Mouse (Mus musculus) embryo, embryonic 11.5 days (tissue): Measurements from ENCODE around the gene Mdm2.
"Not testable (repeated sequence)": the region's sequence is repeated elsewhere in the genome, so short reads cannot be mapped to it uniquely, and the experiment has no call there.

Source experiments
- DNase-seq: peaks from one replicate; pipeline ENCODE4 v3.0.0-alpha.2; 2012; ENCODE audit warnings: low read depth, low spot score

Gene Mdm2

DNA sequence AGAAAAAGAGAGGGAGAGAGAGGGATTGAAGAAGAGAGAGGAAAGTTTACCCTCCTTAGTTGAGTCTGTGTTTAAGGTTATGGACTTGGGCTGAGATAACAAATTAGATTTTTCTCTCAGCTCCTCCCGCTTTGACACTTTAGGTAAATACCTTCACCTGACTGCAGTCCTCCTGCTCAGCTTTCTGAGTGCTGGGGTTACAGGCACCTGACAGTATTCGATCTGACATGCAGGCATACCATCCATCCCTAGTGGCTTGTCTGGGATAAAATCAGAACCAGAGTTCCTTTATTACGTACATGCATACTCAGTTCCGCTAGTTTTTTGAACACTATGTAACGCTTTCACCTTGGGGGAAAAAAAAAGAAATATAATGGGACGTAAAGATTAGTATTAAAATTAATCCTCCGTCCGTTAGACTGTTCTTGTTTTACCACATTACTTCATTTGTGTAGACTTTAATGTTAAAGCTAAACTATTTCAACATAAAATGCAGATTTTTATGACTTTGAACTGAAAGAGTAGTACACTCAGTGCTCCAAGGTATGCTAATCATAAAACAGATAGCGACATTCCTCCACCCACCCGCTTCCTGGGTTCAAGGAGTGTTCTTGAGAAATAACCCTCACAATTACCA, 38.6 kb upstream of the Mdm2 start:
- DNase-seq = no peak

DNA sequence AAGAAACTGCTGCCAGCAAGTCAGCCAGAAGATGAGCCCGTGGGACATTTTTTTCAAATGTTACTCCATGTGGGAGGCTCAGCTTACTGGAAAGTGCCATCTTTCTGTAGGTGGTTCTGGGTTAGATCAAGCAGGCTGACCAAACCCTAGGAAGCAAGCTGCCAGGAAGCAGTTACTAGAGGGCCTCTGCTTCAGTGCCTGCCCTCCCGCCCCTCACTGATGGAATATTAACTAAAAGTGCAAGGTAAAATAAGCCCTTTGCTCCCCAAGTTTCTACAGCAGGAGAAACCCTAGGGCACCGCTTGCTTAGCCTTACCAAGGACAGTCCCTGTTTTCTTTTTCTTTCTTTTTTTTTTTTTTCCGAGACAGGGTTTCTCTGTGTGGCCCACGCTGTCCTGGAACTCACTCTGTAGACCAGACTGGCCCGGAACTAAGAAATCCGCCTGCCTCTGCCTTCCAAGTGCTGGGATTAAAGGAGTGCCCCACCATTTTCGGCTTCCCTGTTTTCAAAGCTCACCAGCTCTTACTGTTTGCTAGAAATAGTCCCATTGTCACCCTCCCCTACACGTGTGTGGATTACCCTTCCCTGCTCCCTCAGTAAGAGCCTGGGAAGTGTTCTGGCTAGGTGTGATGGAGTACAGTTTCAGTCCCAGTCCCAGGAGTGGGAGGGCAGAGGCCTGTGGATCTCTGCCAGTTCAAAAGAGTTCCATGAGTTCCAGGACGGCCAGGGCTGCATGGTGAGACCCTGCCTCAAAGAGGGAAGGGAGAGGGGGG, 37.9 kb upstream of the Mdm2 start:
- no peak for DNase-seq

GRCm38 (mm10) chr10:117747711-117748110, 37.2 kb upstream of the Mdm2 start:
- no peak for DNase-seq

DNA sequence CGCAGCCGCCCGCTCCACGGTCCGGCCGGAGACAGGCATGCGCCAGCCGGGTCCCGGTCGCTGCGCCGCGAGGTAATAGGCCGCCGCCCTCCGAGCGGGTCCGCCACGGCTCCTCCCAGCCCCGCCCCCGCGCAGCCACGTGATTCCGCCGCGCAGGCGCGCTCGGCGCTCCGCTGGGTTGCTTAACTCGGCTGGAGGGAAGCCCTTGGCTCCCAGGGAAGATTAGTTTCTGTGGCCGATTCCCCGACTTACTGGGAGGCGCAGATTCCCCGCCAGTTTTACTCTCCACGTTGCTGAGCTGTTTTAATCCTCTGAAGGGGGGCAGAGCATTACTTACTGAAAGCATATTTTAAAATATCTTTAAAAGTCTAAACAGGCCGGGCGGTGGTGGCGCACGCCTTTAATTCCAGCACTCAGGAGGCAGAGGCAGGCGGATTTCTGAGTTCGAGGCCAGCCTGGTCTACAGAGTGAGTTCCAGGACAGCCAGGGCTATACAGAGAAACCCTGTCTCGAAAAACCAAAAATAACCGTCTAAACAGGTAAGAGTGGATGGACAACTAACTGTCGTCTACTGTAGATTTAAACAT, 35.8 kb upstream of the Mdm2 start, which contains the start of gene Slc35e3:
Gene Slc35e3, minus strand, starts transcription at position 69 of the 587 bp plus-strand sequence.
- peak; percentile 87 for DNase-seq

GRCm38 (mm10) chr10:117745570-117746296, 35.2 kb upstream of the Mdm2 start:
- not testable (repeated sequence) for DNase-seq

GRCm38 (mm10) chr10:117743917-117744316, 33.4 kb upstream of the Mdm2 start:
- no peak for DNase-seq

DNA sequence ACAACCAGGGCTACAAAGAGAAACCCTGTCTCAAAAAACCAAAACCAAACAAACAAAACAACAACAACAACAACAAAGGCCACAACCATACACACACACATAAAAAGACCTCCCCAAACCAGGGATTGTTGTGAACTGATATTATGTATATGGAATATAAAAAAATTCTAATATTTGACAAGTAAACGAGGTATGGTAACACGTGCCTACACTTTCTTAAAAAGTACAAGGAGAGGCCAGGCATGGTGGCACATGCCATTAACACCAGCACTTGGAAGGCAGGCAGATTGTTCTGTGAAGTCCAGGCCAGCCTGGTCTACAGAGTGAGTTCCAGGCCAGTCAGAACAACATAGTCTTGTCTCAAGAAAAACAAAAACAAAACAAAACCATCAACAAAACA, 32.6 kb upstream of the Mdm2 start:
- DNase-seq = no peak

GRCm38 (mm10) chr10:117742618-117743017, 32.1 kb upstream of the Mdm2 start:
- no peak for DNase-seq

- no peak for DNase-seq
Measured at GRCm38 (mm10) chr10:117741698-117742475, 31.3 kb upstream of the Mdm2 start.

DNA sequence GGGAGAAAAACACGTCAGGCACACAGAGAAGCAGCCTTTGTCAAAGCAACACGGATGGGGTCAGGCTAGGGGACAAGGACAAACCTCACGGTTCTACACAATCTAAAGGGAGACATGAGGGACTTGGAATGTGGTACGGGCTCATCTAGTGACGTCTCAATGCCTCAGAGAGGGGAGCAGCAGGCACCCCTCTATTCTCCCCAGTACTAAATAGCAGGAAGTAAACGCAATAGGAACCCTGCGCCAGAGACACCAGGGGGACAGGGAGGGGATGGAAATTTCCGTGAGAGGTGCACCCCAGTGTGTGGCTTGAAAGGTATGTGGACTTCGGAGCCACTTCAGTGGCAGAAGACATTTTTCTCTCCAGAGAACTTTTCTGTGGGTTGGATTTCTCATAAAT, 30.4 kb upstream of the Mdm2 start:
- no peak for DNase-seq

DNA sequence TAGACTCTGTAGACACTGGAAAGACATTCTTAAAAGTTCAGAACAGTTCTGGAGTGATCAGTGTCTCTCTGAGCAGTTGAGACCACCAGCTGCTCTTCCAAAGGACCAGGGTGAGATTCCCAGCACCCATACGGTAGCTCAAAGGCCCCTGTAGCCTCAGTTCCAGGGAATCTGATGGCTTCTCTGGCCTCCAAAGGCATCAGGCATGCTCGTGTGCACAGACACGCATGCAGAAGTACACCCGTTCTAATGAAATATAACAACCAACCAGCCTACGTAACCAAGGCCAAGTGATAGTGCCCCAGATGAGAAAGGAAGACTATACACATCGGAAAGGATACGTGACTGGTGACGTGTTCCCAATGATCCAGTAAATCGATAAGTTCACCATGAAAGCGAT, 29.6 kb upstream of the Mdm2 start:
- no peak for DNase-seq

DNA sequence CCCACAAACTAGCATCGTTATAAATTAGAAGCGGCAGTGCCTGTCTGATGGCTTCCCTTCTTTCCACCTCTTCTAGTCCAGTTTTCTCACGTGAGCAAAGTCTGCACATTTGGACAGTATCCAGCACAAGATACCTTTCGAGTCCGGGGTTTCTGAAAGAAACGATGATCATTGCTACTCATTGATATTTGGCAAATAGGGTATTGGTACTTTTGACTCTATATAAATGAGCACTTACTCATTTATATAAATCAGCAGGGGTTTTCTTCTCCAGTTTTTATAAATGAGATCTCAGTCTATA, 29.0 kb upstream of the Mdm2 start:
- DNase-seq = no peak

DNA sequence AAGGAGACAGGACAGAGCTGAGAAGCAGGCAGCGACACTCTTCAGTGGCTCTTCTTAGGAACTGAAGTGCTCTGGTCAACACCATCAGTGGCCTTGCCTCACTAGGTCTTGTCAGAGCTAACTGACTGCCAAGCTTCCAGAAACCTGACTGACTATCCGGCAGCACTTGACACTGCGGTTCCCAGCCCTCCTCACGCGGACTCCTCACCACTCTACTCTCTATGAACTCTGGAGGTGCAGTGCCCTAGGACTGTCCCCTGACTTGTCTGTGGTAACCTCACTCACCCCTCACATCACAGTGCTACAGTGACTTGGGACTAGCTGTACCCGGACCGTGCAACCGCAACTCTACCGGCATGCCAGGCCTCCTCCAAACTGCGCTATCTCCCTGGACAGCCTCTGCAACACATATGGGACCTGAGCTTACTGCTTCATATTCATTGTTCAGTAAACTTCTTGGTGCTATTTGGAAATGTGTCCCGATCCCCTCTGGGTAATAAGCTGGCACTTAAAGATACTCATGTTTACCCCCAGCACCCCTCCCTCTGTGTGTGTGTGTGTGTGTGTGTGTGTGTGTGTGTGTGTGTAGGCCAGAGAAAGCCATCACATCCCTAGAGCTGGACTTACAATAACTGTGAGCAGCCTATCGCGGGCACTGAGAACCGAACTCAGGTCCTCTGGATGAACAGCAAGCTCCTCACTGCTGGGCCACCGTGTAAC, 28.5 kb upstream of the Mdm2 start:
- DNase-seq = no peak

DNA sequence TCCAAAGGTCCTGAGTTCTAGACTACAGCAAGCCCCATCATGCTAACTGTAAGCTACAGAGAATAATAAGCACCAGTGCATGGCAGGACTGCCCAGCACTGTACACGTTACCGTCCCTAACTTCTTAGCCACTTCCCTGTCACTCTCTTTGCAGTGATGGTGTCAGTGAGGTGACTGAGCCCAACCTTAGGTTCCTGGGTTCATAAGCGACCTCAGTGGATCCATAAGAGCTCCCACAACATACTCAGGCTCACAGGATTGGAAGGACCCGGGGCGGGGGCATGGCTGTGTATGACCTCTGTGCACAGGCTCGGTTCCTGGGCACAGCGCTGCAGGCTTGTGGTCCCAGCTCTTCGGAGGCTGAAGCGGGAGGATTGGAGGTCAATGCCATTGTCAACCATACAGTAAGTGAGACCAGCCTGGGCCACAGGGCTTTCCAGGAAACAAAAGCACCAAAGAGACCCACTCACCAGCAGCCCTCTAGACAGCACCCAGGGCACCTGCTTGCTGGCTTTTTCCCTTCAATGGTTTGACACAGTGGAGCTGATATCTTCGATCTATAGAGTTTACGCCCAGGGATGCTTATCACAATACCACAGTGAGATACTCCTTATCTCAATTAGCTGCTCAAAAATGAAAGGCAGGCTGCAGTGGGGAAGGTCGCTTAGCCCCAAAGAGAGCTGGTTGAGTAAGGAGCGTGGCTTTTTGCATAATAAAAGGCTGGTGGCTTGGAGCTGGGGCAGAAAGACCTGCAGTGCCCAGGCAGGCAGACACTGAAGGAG, 27.8 kb upstream of the Mdm2 start:
- DNase-seq = no peak

- not testable (repeated sequence) for DNase-seq
Measured at GRCm38 (mm10) chr10:117737498-117737897, 26.9 kb upstream of the Mdm2 start.

- DNase-seq = no peak
Measured at GRCm38 (mm10) chr10:117737075-117737474, 26.5 kb upstream of the Mdm2 start.

GRCm38 (mm10) chr10:117736573-117736972, 26.0 kb upstream of the Mdm2 start:
- DNase-seq = no peak

DNA sequence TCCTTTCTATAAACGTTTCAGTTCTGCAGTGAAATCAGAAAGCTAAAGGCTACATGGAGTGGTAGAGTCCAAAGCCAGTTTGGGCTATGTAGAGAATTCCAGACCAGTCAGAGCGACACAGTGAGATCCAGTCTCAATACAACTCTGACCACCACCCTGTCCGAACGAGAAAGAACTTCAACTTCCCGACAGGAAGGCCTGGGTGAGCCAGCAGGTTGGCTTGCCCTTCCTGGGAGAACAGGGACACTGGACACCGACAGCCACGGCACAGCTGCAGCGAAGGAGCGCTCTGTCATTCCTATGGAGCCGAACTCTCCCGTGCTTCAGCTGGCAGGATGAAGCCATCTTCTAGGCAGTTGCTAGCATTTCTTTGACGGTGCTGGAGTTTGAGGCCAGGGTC, 24.8 kb upstream of the Mdm2 start:
- not testable (repeated sequence) for DNase-seq

DNA sequence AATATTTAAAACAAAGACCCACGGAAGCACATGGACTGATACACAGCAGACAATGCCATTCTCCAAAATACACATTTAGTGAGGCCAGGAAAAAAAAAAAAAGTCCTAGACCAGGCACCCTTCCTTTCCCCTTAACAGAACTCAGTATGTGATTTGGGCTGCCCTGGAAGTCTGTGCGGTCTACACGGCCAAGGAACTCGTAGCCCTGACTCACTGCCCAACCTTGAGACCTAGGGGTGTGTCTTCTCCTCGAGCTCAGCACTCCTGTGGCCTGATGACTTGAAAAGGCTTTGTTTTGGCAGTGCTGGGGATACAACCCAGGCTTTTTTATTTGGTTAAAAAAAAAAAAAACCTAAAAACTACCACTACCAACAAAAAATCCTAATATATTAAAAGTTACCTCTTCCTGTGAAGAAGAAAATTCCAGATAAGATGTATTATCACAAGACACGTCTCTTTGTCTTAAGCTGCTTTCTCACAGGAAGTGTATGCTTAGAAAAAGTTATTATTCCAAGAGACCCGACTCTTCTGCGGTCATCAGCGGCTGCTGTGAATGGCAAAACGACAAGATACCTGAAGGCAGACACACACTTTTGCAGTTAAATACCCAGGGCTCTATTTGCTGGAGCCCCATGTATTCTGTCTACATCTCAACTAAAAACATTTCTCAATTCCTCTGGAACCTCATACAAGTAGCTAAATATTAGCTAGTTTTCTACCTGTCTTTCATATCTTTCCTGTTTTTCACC, 23.7 kb upstream of the Mdm2 start:
- DNase-seq = not testable (repeated sequence)
